Mouse (Mus musculus) heart, embryonic 14.5 days (tissue): Measurements from ENCODE around the gene Nrarp. TPM values are rescaled to one million over a fixed set of nuclear protein-coding genes. Genes with fewer than 3 reads are reported as not detected.

Source experiments
- ATAC-seq: fragments of 200-750 bp; cut with Nextera tagmentation; 2 replicates; pipeline ENCODE4 v1.8.0; 2017; ENCODE audit warnings: low read depth, moderate TSS enrichment; ENCODE audit not compliant: insufficient number of reproducible peaks, insufficient read depth, low FRiP score
- H3K27ac ChIP-seq, 2 experiments: fragments of 200-500 bp in 1 of 2; fragments of 300-500 bp in 1 of 2; sonication (generic) in 1 of 2; replicated peaks in 1 of 2; 2 replicates each; pipeline ENCODE4 v1.5.1; 2012 to 2014; ENCODE audit warnings: low read depth in 2 of 2, low read length in 2 of 2, control low read depth in 1 of 2, mild to moderate bottlenecking in 1 of 2, mixed read lengths in 1 of 2; ENCODE audit not compliant: control insufficient read depth in 1 of 2, insufficient read depth in 1 of 2
- H3K27me3 ChIP-seq: fragments of 300-500 bp; sonication (generic); 2 replicates; pipeline ENCODE4 v1.6.1; 2014; ENCODE audit warnings: mild to moderate bottlenecking, low read length, control low read depth; ENCODE audit not compliant: control insufficient read depth, insufficient read depth
- H3K36me3 ChIP-seq: fragments of 300-500 bp; sonication (generic); 2 replicates; pipeline ENCODE4 v1.6.1; 2014; ENCODE audit warnings: mild to moderate bottlenecking, control low read depth, low read length, mixed read lengths; ENCODE audit not compliant: control insufficient read depth, insufficient read depth
- H3K4me1 ChIP-seq, 2 experiments: fragments of 200-500 bp in 1 of 2; fragments of 300-500 bp in 1 of 2; sonication (generic) in 1 of 2; 2 replicates each; pipeline ENCODE4 v1.6.1; 2012 to 2014; ENCODE audit warnings: low read length in 2 of 2, control low read depth in 1 of 2, mixed read lengths in 1 of 2; ENCODE audit not compliant: control insufficient read depth in 2 of 2, insufficient read depth in 2 of 2
- H3K4me2 ChIP-seq: fragments of 300-500 bp; sonication (generic); 2 replicates; pipeline ENCODE4 v1.6.1; 2014; ENCODE audit warnings: mild to moderate bottlenecking, low read length
- H3K4me3 ChIP-seq, 2 experiments: fragments of 200-500 bp in 1 of 2; fragments of 300-500 bp in 1 of 2; sonication (generic) in 1 of 2; 2 replicates each; pipeline ENCODE4 v1.5.1; 2012 to 2014; ENCODE audit warnings: low read length in 2 of 2, mild to moderate bottlenecking in 2 of 2, control low read depth in 1 of 2, low read depth in 1 of 2, moderate library complexity in 1 of 2; ENCODE audit not compliant: control insufficient read depth in 1 of 2, insufficient read depth in 1 of 2
- H3K9ac ChIP-seq: fragments of 300-500 bp; sonication (generic); 2 replicates; pipeline ENCODE4 v1.6.1; 2014; ENCODE audit warnings: mild to moderate bottlenecking, low read length
- H3K9me3 ChIP-seq: fragments of 300-500 bp; sonication (generic); 2 replicates; pipeline ENCODE4 v1.6.1; 2016; ENCODE audit warnings: low read length, control low read depth; ENCODE audit not compliant: control insufficient read depth
- WGBS: fragments of 180-500 bp; shearing (Covaris S2); extraction: QIAGEN DNeasy Blood & Tissue Kit; methylation state at CpG from one replicate; pipeline ENCODE4 v1.1.7; 2014; 5-methylcytosine and 5-hydroxymethylcytosine counted together
- polyA plus RNA-seq: library from polyadenylated mRNA; unstranded; fragments of >200 nt; fragmentation: Nextera tagmentation; extraction: Ambion mirVana; gene quantifications from 2 replicates; pipeline ENCODE4 v1.2.1, GENCODE M21; 2014

Nrarp gene
- polyA plus RNA-seq, 1 experiment from 2014 or later = 13.9 TPM

- H3K27ac ChIP-seq = no peak overlapping the region
- ATAC-seq = no peak
- H3K4me2 ChIP-seq = no peak overlapping the region
- no peaks in the 10 kb centered on the region for H3K9me3 ChIP-seq
- no peak overlapping the region for H3K9ac ChIP-seq
- H3K4me1 ChIP-seq = peaks cover 5% of the 10 kb centered on the region in 2 experiments; a peak in 2 of 4 replicates
- H3K4me3 ChIP-seq = no peak overlapping the region
- no peaks in the 10 kb centered on the region for H3K36me3 ChIP-seq
- WGBS = 74% methylated on average over 2 of the region's 2 CpGs
- no peaks in the 10 kb centered on the region for H3K27me3 ChIP-seq
Observed at GRCm38 (mm10) chr2:25149643-25150042, 30.9 kb upstream of the Nrarp start.

GRCm38 (mm10) chr2:25151280-25151956 is 29.1 kb upstream of the Nrarp start:
- Histone ChIP-seq H3K27ac (no peak overlapping the region), H3K4me1 (no peaks in the 10 kb centered on the region; a peak in 1 of 4 replicates), H3K4me2 (no peak overlapping the region), H3K4me3 (no peak overlapping the region), H3K9me3 (no peaks in the 10 kb centered on the region), H3K36me3 (no peaks in the 10 kb centered on the region), H3K9ac (no peak overlapping the region), H3K27me3 (no peaks in the 10 kb centered on the region)
- WGBS = 71% methylated on average over 4 of the region's 4 CpGs
- ATAC-seq = no peak

GRCm38 (mm10) chr2:25156177-25156576 is 24.4 kb upstream of the Nrarp start:
- H3K9ac ChIP-seq = no peak overlapping the region
- 84% methylated on average over 3 of the region's 3 CpGs for WGBS
- H3K27me3 ChIP-seq = no peaks in the 10 kb centered on the region
- no peaks in the 10 kb centered on the region for H3K9me3 ChIP-seq
- no peaks in the 10 kb centered on the region; a peak in 1 of 4 replicates for H3K4me1 ChIP-seq
- no peak for ATAC-seq
- no peak overlapping the region for H3K27ac ChIP-seq
- no peak overlapping the region for H3K4me2 ChIP-seq
- no peaks in the 10 kb centered on the region for H3K36me3 ChIP-seq
- H3K4me3 ChIP-seq = no peak overlapping the region

GRCm38 (mm10) chr2:25156990-25157389 is 23.6 kb upstream of the Nrarp start:
- Histone ChIP-seq H3K4me1 (no peaks in the 10 kb centered on the region; a peak in 1 of 4 replicates), H3K4me2 (no peak overlapping the region), H3K9ac (no peak overlapping the region), H3K27me3 (no peaks in the 10 kb centered on the region), H3K9me3 (no peaks in the 10 kb centered on the region), H3K27ac (no peak overlapping the region), H3K4me3 (no peak overlapping the region), H3K36me3 (no peaks in the 10 kb centered on the region)
- no peak for ATAC-seq
- 41% methylated on average over 2 of the region's 2 CpGs for WGBS

DNA sequence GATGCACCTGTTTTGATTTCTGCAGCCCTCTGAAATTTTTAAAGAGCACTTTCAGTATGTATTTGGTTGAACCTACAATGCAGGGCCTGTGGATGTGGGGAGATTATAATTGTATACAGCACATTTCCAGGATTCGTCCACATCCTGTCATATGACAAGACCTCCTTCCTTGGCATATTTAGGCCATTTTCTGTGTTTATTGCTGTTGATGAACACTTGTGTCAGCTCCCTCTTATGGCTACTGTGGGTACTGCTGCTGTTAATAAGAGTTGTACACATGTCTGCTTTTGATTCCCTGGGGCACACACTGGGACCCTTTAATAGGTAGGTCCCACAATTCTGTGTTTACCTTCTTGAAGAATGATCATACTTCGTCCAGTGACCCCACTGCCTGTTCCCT is 22.9 kb upstream of the Nrarp start:
- Histone ChIP-seq H3K4me3 (no peak overlapping the region), H3K4me1 (no peaks in the 10 kb centered on the region; a peak in 1 of 4 replicates), H3K9ac (no peak overlapping the region), H3K27ac (no peak overlapping the region), H3K4me2 (no peak overlapping the region), H3K9me3 (no peaks in the 10 kb centered on the region), H3K36me3 (no peaks in the 10 kb centered on the region), H3K27me3 (no peaks in the 10 kb centered on the region)
- ATAC-seq = no peak
- 43% methylated on average over 2 of the region's 2 CpGs for WGBS

- H3K4me2 ChIP-seq = peak overlapping the region; percentile 73
- H3K27me3 ChIP-seq = no peaks in the 10 kb centered on the region
- ATAC-seq = no peak
- peaks cover 19 to 27% of the 10 kb centered on the region in 2 experiments for H3K4me1 ChIP-seq
- H3K9me3 ChIP-seq = no peaks in the 10 kb centered on the region
- H3K27ac ChIP-seq = peak overlapping the region; percentile 61 to 77
- H3K4me3 ChIP-seq = peak overlapping the region; percentile 40 to 51
- H3K9ac ChIP-seq = peak overlapping the region; percentile 70
- H3K36me3 ChIP-seq = no peaks in the 10 kb centered on the region
- WGBS = 13% methylated on average over 4 of the region's 4 CpGs
Observed at GRCm38 (mm10) chr2:25167481-25167880, 13.1 kb upstream of the Nrarp start.

GRCm38 (mm10) chr2:25167919-25168664 is 12.5 kb upstream of the Nrarp start:
- Histone ChIP-seq H3K27ac (peak overlapping the region; percentile 61 to 77), H3K27me3 (no peaks in the 10 kb centered on the region), H3K9me3 (no peaks in the 10 kb centered on the region), H3K4me3 (peak overlapping the region; percentile 40 to 51), H3K4me2 (peak overlapping the region; percentile 73), H3K4me1 (peaks cover 17 to 25% of the 10 kb centered on the region in 2 experiments), H3K36me3 (no peaks in the 10 kb centered on the region), H3K9ac (peak overlapping the region; percentile 70)
- ATAC-seq = peak; percentile 72
- under 1% methylated on average over 39 of the region's 41 CpGs for WGBS
